Mouse (Mus musculus): ENCODE data around the gene Mrpl58. TPM values are rescaled to one million over a fixed set of nuclear protein-coding genes. Genes with fewer than 3 reads are reported as not detected.

Gene Mrpl58
- polyA plus RNA-seq, 1 experiment from 2014 or later, result 145 TPM

DNA sequence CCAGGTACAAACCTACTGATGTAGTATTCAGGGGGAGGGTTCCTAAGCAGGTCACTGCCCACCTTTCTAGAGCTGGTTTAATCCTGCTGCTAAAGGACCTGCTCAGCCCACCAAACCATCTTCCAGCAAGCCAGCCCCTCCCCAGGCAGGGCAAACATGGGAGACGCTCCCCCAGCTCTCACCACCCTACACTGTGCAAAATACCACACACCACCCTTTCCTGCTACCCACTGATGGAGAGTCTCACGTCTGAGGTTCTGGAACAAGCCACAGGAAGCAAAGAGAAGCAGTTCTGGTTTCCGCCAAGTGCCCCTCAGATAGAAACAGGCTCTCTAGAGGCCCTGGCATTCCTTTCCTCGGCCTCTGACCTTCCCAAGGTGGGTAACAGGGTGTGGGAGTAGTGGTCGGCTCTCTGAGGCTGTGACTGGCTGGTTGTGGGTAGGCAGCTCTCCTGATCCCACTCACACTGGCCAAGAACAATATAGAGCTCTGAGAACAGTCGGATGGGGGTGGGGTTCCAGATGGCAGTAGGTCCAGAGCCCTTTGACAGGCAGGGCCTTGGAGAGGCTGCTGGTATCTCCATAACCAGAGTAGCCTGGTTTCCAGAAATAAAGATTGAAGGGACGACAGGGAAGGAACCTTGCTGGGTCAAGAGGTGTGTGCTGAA, 37.4 kb upstream of the Mrpl58 start:
- TF ChIP-seq CTCF (IDR thresholded peaks at IDR 0.05; ENCODE audit: low read depth), result no peak
- no peak for ATAC-seq
- no peaks in the 10 kb centered on the region for H3K4me1 ChIP-seq (replicated peaks; ENCODE audit: control insufficient read depth, insufficient read depth, low read length)
- peaks cover 14% of the 10 kb centered on the region for H3K27me3 ChIP-seq (replicated peaks; ENCODE audit: control insufficient read depth, insufficient read depth, low read length)
- H3K4me2 ChIP-seq (replicated peaks; ENCODE audit: low read depth), result peak overlapping the region; percentile 93
- H3K36me3 ChIP-seq (ENCODE audit: control insufficient read depth, insufficient read depth), result no peaks in the 10 kb centered on the region
- no peak overlapping the region for H3K9ac ChIP-seq (ENCODE audit: low read depth, low read length)
- 51% methylated on average over 7 of the region's 7 CpGs for WGBS
- H3K9me3 ChIP-seq (ENCODE audit: control insufficient read depth), result no peaks in the 10 kb centered on the region
- H3K27ac ChIP-seq (ENCODE audit: low read depth, low read length), result no peak overlapping the region
- H3K4me3 ChIP-seq (ENCODE audit: low read depth, low read length), result no peak overlapping the region

GRCm38 (mm10) chr11:115366706-115367394, 36.7 kb upstream of the Mrpl58 start:
- H3K9me3 ChIP-seq (ENCODE audit: control insufficient read depth), result no peaks in the 10 kb centered on the region
- no peaks in the 10 kb centered on the region for H3K36me3 ChIP-seq (ENCODE audit: control insufficient read depth, insufficient read depth)
- 7% methylated on average over 26 of the region's 28 CpGs for WGBS
- ATAC-seq, result peak; percentile 20; the same call in 1 of the 2 replicates
- TF ChIP-seq CTCF (IDR thresholded peaks at IDR 0.05; ENCODE audit: low read depth), result no peak
- peaks cover 14% of the 10 kb centered on the region for H3K27me3 ChIP-seq (replicated peaks; ENCODE audit: control insufficient read depth, insufficient read depth, low read length)
- peak overlapping the region; percentile 93 for H3K4me2 ChIP-seq (replicated peaks; ENCODE audit: low read depth)
- no peaks in the 10 kb centered on the region for H3K4me1 ChIP-seq (replicated peaks; ENCODE audit: control insufficient read depth, insufficient read depth, low read length)
- peak overlapping the region; percentile 56 for H3K4me3 ChIP-seq (ENCODE audit: low read depth, low read length)
- H3K27ac ChIP-seq (ENCODE audit: low read depth, low read length), result no peak overlapping the region
- H3K9ac ChIP-seq (ENCODE audit: low read depth, low read length), result peak overlapping the region; percentile 50

DNA sequence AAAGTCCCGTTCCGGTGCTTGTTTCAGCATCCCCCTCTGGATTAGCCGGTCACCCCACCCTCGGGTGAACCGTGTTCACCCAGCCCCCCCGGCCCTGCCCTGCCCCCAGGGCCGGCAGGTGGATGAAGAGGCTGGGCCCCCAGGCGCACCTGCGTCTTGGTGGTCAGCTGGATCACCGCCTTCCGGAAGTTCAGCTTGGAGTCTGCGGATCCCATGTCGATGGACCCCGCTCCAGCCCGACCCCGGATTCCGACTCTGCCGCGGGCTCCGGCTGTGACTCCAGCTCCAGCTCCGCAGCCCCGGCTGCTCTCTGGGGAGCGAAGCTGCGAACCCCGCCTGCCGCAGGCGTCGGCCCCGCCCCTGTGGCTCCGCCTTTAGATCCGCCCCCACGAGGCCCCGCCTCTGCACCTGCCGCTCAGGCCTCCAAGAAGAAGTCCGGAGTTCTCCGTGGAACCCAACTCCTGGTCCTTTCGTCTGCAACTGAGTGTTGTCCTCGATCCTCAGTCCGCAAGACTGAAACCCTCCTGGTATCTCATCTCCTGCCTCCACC, 36.1 kb upstream of the Mrpl58 start, which contains the start of gene Hid1:
TSS of gene Hid1 (minus strand) at position 362 of the 550 bp plus-strand sequence.
- peak within 1 kb of the TSS; percentile 50 for H3K9ac ChIP-seq (ENCODE audit: low read depth, low read length)
- ATAC-seq, result peak; percentile 74
- no peaks in the 10 kb centered on the region for H3K36me3 ChIP-seq (ENCODE audit: control insufficient read depth, insufficient read depth)
- H3K9me3 ChIP-seq (ENCODE audit: control insufficient read depth), result no peaks in the 10 kb centered on the region
- H3K4me3 ChIP-seq (ENCODE audit: low read depth, low read length), result peak within 1 kb of the TSS; percentile 56
- TF ChIP-seq CTCF (IDR thresholded peaks at IDR 0.05; ENCODE audit: low read depth), result no peak
- H3K27me3 ChIP-seq (replicated peaks; ENCODE audit: control insufficient read depth, insufficient read depth, low read length), result peaks cover 14% of the 10 kb centered on the region
- under 1% methylated on average over 38 of the region's 39 CpGs for WGBS
- H3K4me2 ChIP-seq (replicated peaks; ENCODE audit: low read depth), result peak within 1 kb of the TSS; percentile 93
- H3K27ac ChIP-seq (ENCODE audit: low read depth, low read length), result no peak within 1 kb of the TSS
- no peaks in the 10 kb centered on the region for H3K4me1 ChIP-seq (replicated peaks; ENCODE audit: control insufficient read depth, insufficient read depth, low read length)

DNA sequence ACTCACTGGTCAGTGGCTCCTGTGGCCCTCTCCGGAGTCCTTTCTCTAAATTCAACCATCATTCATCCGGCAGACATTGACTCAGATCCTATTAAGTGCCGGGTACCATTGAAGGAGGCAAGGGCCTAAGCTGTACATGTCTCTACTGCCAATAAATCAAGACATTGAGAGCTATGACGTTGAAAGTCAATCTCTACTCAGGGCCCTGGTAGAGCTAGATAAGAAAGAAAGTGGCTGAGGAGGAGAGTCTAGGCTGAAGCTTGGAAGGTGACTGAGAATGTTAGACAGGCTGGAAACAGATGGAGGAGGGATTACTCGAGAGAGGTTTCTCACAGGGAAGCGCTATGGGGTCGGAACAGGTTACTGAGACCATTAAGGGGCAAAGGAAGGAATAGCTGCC, 33.2 kb upstream of the Mrpl58 start:
- H3K36me3 ChIP-seq (ENCODE audit: control insufficient read depth, insufficient read depth), result no peaks in the 10 kb centered on the region

GRCm38 (mm10) chr11:115371354-115371753, 32.2 kb upstream of the Mrpl58 start:
- H3K4me2 ChIP-seq (replicated peaks; ENCODE audit: low read depth), result no peak overlapping the region
- no peak for ATAC-seq
- no peaks in the 10 kb centered on the region for H3K36me3 ChIP-seq (ENCODE audit: control insufficient read depth, insufficient read depth)
- peaks cover 18% of the 10 kb centered on the region for H3K27me3 ChIP-seq (replicated peaks; ENCODE audit: control insufficient read depth, insufficient read depth, low read length)
- H3K4me1 ChIP-seq (replicated peaks; ENCODE audit: control insufficient read depth, insufficient read depth, low read length), result no peaks in the 10 kb centered on the region
- H3K27ac ChIP-seq (ENCODE audit: low read depth, low read length), result no peak overlapping the region
- no peaks in the 10 kb centered on the region for H3K9me3 ChIP-seq (ENCODE audit: control insufficient read depth)
- 69% methylated on average over 8 of the region's 8 CpGs for WGBS
- TF ChIP-seq CTCF (IDR thresholded peaks at IDR 0.05; ENCODE audit: low read depth), result no peak
- H3K9ac ChIP-seq (ENCODE audit: low read depth, low read length), result no peak overlapping the region
- H3K4me3 ChIP-seq (ENCODE audit: low read depth, low read length), result no peak overlapping the region

More for the DNA sequence above, 33.2 kb upstream of the Mrpl58 start:
- no peaks in the 10 kb centered on the region for H3K9me3 ChIP-seq (ENCODE audit: control insufficient read depth)
- no peaks in the 10 kb centered on the region for H3K4me1 ChIP-seq (replicated peaks; ENCODE audit: control insufficient read depth, insufficient read depth, low read length)
- H3K4me2 ChIP-seq (replicated peaks; ENCODE audit: low read depth), result no peak overlapping the region
- H3K27ac ChIP-seq (ENCODE audit: low read depth, low read length), result no peak overlapping the region
- peaks cover 23% of the 10 kb centered on the region for H3K27me3 ChIP-seq (replicated peaks; ENCODE audit: control insufficient read depth, insufficient read depth, low read length)
- no peak for TF ChIP-seq CTCF (IDR thresholded peaks at IDR 0.05; ENCODE audit: low read depth)
- no peak overlapping the region for H3K4me3 ChIP-seq (ENCODE audit: low read depth, low read length)
- no peak for ATAC-seq
- H3K9ac ChIP-seq (ENCODE audit: low read depth, low read length), result no peak overlapping the region
- 67% methylated on average over 7 of the region's 7 CpGs for WGBS

DNA sequence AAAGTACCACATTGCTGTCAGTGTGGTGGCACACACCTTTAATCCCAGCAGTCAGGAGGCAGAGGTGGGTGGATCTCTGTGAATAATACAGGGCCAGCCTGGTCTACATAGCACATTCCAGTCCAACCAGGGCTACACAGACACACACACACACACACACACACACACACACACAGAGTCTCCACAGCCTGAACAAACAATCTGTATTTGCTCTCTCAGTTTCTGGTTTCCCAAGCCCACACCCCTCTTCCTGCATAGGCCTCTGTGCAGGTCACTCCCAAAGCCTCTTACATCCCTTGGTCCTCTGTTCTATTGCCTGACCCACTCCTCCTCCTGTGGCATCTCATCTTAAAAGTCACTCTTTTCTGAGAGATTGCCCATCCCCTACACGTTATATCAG, 31.5 kb upstream of the Mrpl58 start:
- H3K4me2 ChIP-seq (replicated peaks; ENCODE audit: low read depth), result no peak overlapping the region
- H3K4me3 ChIP-seq (ENCODE audit: low read depth, low read length), result no peak overlapping the region
- 67% methylated on average over 1 of the region's 1 CpGs for WGBS
- peaks cover 16% of the 10 kb centered on the region for H3K27me3 ChIP-seq (replicated peaks; ENCODE audit: control insufficient read depth, insufficient read depth, low read length)
- ATAC-seq, result no peak
- no peaks in the 10 kb centered on the region for H3K9me3 ChIP-seq (ENCODE audit: control insufficient read depth)
- H3K27ac ChIP-seq (ENCODE audit: low read depth, low read length), result no peak overlapping the region
- no peaks in the 10 kb centered on the region for H3K4me1 ChIP-seq (replicated peaks; ENCODE audit: control insufficient read depth, insufficient read depth, low read length)
- TF ChIP-seq CTCF (IDR thresholded peaks at IDR 0.05; ENCODE audit: low read depth), result no peak
- H3K36me3 ChIP-seq (ENCODE audit: control insufficient read depth, insufficient read depth), result no peaks in the 10 kb centered on the region
- H3K9ac ChIP-seq (ENCODE audit: low read depth, low read length), result no peak overlapping the region

Measured in intestine, postnatal 0 days (tissue).